Mouse (Mus musculus) forebrain, embryonic 11.5 days (tissue): Measurements from ENCODE around the gene Zdhhc14. TPM values are rescaled to one million over a fixed set of nuclear protein-coding genes. Genes with fewer than 3 reads are reported as not detected.

ENCODE experiments used
- ATAC-seq: fragments of 200-750 bp; cut with Nextera tagmentation; replicated peaks from 2 replicates; pipeline ENCODE4 v1.8.0; 2017; ENCODE audit warnings: moderate TSS enrichment; ENCODE audit not compliant: low FRiP score
- DNase-seq: peaks from one replicate; pipeline ENCODE4 v3.0.0-alpha.2; 2017; ENCODE audit warnings: low spot score
- H3K27ac ChIP-seq: fragments of 300-500 bp; sonication (generic); 2 replicates; pipeline ENCODE4 v1.5.1; 2014; ENCODE audit warnings: low read depth, low read length
- H3K27me3 ChIP-seq: fragments of 300-500 bp; sonication (generic); 2 replicates; pipeline ENCODE4 v1.6.1; 2014; ENCODE audit warnings: mild to moderate bottlenecking, low read length, mixed read lengths; ENCODE audit not compliant: control insufficient read depth, insufficient read depth
- H3K36me3 ChIP-seq: fragments of 300-500 bp; sonication (generic); 2 replicates; pipeline ENCODE4 v1.6.1; 2014; ENCODE audit warnings: mild to moderate bottlenecking, low read length, moderate library complexity, mixed read lengths; ENCODE audit not compliant: control insufficient read depth, insufficient read depth
- H3K4me1 ChIP-seq: fragments of 300-500 bp; sonication (generic); replicated peaks from 2 replicates; pipeline ENCODE4 v1.6.1; 2014; ENCODE audit warnings: low read length, mixed read lengths; ENCODE audit not compliant: control insufficient read depth, insufficient read depth
- H3K4me2 ChIP-seq: fragments of 300-500 bp; sonication (generic); 2 replicates; pipeline ENCODE4 v1.6.1; 2014; ENCODE audit warnings: low read depth, mild to moderate bottlenecking, low read length, moderate library complexity, mixed read lengths; ENCODE audit not compliant: severe bottlenecking
- H3K4me3 ChIP-seq: fragments of 300-500 bp; sonication (generic); 2 replicates; pipeline ENCODE4 v1.5.1; 2014; ENCODE audit warnings: low read depth, low read length
- H3K9ac ChIP-seq: fragments of 300-500 bp; sonication (generic); 2 replicates; pipeline ENCODE4 v1.6.1; 2014; ENCODE audit warnings: low read length
- H3K9me3 ChIP-seq: fragments of 300-500 bp; sonication (generic); 2 replicates; pipeline ENCODE4 v1.6.1; 2016; ENCODE audit warnings: low read length, mixed read lengths; ENCODE audit not compliant: control insufficient read depth
- WGBS: fragments of 180-500 bp; shearing (Covaris S2); extraction: QIAGEN DNeasy Blood & Tissue Kit; methylation state at CpG from one replicate; pipeline ENCODE4 v1.1.7; 2014; 5-methylcytosine and 5-hydroxymethylcytosine counted together
- polyA plus RNA-seq: library from polyadenylated mRNA; unstranded; fragments of >200 nt; fragmentation: Nextera tagmentation; extraction: Ambion mirVana; gene quantifications from 2 replicates; pipeline ENCODE4 v1.2.1, GENCODE M21; 2014

Zdhhc14 gene
- polyA plus RNA-seq, 1 experiment from 2014 or later, result 2.3 TPM

- Histone ChIP-seq H3K9ac (no peak overlapping the region), H3K36me3 (no peaks in the 10 kb centered on the region), H3K27me3 (no peaks in the 10 kb centered on the region), H3K27ac (no peak overlapping the region), H3K4me2 (no peak overlapping the region), H3K9me3 (no peaks in the 10 kb centered on the region), H3K4me3 (no peak overlapping the region), H3K4me1 (no peaks in the 10 kb centered on the region)
- ATAC-seq (no peak), DNase-seq (no peak)
- WGBS, result 79% methylated on average over 14 of the region's 14 CpGs
These were observed 59.8 kb downstream of the Zdhhc14 start for GRCm38 (mm10) chr17:5552036-5552760.

GRCm38 (mm10) chr17:5553556-5553955, 61.2 kb downstream of the Zdhhc14 start:
- no peak overlapping the region for H3K9ac ChIP-seq
- ATAC-seq (no peak), DNase-seq (no peak)
- no peaks in the 10 kb centered on the region for H3K9me3 ChIP-seq
- H3K27ac ChIP-seq, result no peak overlapping the region
- no peaks in the 10 kb centered on the region for H3K4me1 ChIP-seq
- H3K27me3 ChIP-seq, result no peaks in the 10 kb centered on the region
- H3K4me3 ChIP-seq, result no peak overlapping the region
- H3K36me3 ChIP-seq, result no peaks in the 10 kb centered on the region
- WGBS, result 90% methylated on average over 5 of the region's 5 CpGs
- no peak overlapping the region for H3K4me2 ChIP-seq

GRCm38 (mm10) chr17:5554573-5554972, 62.2 kb downstream of the Zdhhc14 start:
- Histone ChIP-seq H3K4me3 (no peak overlapping the region), H3K4me1 (no peaks in the 10 kb centered on the region), H3K4me2 (no peak overlapping the region), H3K36me3 (no peaks in the 10 kb centered on the region), H3K9me3 (no peaks in the 10 kb centered on the region), H3K27me3 (no peaks in the 10 kb centered on the region), H3K27ac (no peak overlapping the region), H3K9ac (no peak overlapping the region)
- 90% methylated on average over 2 of the region's 2 CpGs for WGBS
- DNase-seq, result no peak
- no peak for ATAC-seq

GRCm38 (mm10) chr17:5556568-5556967, 64.2 kb downstream of the Zdhhc14 start:
- DNase-seq (no peak), ATAC-seq (no peak)
- Histone ChIP-seq H3K4me1 (no peaks in the 10 kb centered on the region), H3K4me3 (no peak overlapping the region), H3K27me3 (no peaks in the 10 kb centered on the region), H3K9ac (no peak overlapping the region), H3K36me3 (no peaks in the 10 kb centered on the region), H3K9me3 (no peaks in the 10 kb centered on the region), H3K4me2 (no peak overlapping the region), H3K27ac (no peak overlapping the region)
- WGBS, result 81% methylated on average over 8 of the region's 8 CpGs

GRCm38 (mm10) chr17:5560212-5560611, 67.9 kb downstream of the Zdhhc14 start:
- no peak overlapping the region for H3K4me3 ChIP-seq
- H3K9ac ChIP-seq, result no peak overlapping the region
- WGBS, result 86% methylated on average over 4 of the region's 4 CpGs
- no peak overlapping the region for H3K27ac ChIP-seq
- H3K36me3 ChIP-seq, result no peaks in the 10 kb centered on the region
- DNase-seq (no peak), ATAC-seq (no peak)
- no peaks in the 10 kb centered on the region for H3K4me1 ChIP-seq
- no peaks in the 10 kb centered on the region for H3K27me3 ChIP-seq
- H3K4me2 ChIP-seq, result no peak overlapping the region
- no peaks in the 10 kb centered on the region for H3K9me3 ChIP-seq

GRCm38 (mm10) chr17:5563108-5563507, 70.8 kb downstream of the Zdhhc14 start:
- no peak for DNase-seq
- no peaks in the 10 kb centered on the region for H3K4me1 ChIP-seq
- H3K36me3 ChIP-seq, result no peaks in the 10 kb centered on the region
- H3K4me3 ChIP-seq, result no peak overlapping the region
- H3K27ac ChIP-seq, result no peak overlapping the region
- H3K4me2 ChIP-seq, result no peak overlapping the region
- WGBS, result 92% methylated on average over 6 of the region's 6 CpGs
- ATAC-seq, result no peak
- no peaks in the 10 kb centered on the region for H3K27me3 ChIP-seq
- H3K9ac ChIP-seq, result no peak overlapping the region
- H3K9me3 ChIP-seq, result no peaks in the 10 kb centered on the region; the same call in 1 of the 2 replicates

GRCm38 (mm10) chr17:5566006-5566405, 73.6 kb downstream of the Zdhhc14 start:
- no peak overlapping the region for H3K9ac ChIP-seq
- H3K36me3 ChIP-seq, result no peaks in the 10 kb centered on the region
- no peak for DNase-seq
- H3K27ac ChIP-seq, result no peak overlapping the region
- 83% methylated on average over 7 of the region's 7 CpGs for WGBS
- no peaks in the 10 kb centered on the region for H3K27me3 ChIP-seq
- ATAC-seq, result no peak
- H3K4me1 ChIP-seq, result no peaks in the 10 kb centered on the region
- no peak overlapping the region for H3K4me3 ChIP-seq
- H3K4me2 ChIP-seq, result no peak overlapping the region
- H3K9me3 ChIP-seq, result no peaks in the 10 kb centered on the region; the same call in 1 of the 2 replicates

- 80% methylated on average over 5 of the region's 5 CpGs for whole genome bisulfite sequencing
- H3K27me3 ChIP-seq, result no peaks in the 10 kb centered on the region
- ATAC-seq (no peak), DNase-seq (no peak)
- H3K4me1 ChIP-seq, result no peaks in the 10 kb centered on the region
- H3K9ac ChIP-seq, result no peak overlapping the region
- no peaks in the 10 kb centered on the region for H3K36me3 ChIP-seq
- H3K4me3 ChIP-seq, result no peak overlapping the region
- no peaks in the 10 kb centered on the region; the same call in 1 of the 2 replicates for H3K9me3 ChIP-seq
- no peak overlapping the region for H3K27ac ChIP-seq
- no peak overlapping the region for H3K4me2 ChIP-seq
These were observed 75.6 kb downstream of the Zdhhc14 start for GRCm38 (mm10) chr17:5567943-5568342.
